Mouse (Mus musculus): Measurements from ENCODE around the gene Glo1. TPM values are rescaled to one million over a fixed set of nuclear protein-coding genes. Genes with fewer than 3 reads are reported as not detected.
A peak's percentile ranks its signal among the peaks of the same experiment; 100 is the strongest.

Glo1 gene
- polyA plus RNA-seq, 1 experiment = 38.9 TPM

DNA sequence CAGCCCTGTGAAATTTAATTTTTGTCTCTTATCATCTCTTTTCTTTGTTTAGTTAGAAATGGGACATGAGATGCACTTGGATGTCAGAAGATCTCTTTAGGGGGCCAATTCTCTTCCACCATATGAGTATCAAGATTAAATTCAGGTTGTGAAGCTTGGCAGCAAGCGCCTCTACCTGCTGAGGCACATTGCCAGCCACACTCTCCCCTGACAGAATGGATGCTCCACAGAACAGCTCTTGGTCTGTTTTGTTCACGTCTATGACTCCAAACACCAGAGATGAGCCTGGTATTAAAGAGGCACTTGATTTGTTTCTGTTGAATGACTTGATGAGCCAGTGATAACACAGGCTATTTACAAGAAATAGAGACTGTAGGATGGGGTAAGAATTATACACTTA lies 63.9 kb downstream of the Glo1 start:
- TF ChIP-seq POLR2A (IDR thresholded peaks at IDR 0.05; ENCODE audit: low read depth, low read length) (no peak), CTCF (IDR thresholded peaks at IDR 0.05; ENCODE audit: extremely low read depth, insufficient read length, insufficient replicate concordance, low read depth, low read length) (no peak)
- 82% methylated on average over 2 of the region's 2 CpGs for WGBS
- peaks cover 9% of the 10 kb centered on the region for H3K4me1 ChIP-seq (ENCODE audit: control insufficient read depth, insufficient read depth, insufficient read length, low read length)

DNA sequence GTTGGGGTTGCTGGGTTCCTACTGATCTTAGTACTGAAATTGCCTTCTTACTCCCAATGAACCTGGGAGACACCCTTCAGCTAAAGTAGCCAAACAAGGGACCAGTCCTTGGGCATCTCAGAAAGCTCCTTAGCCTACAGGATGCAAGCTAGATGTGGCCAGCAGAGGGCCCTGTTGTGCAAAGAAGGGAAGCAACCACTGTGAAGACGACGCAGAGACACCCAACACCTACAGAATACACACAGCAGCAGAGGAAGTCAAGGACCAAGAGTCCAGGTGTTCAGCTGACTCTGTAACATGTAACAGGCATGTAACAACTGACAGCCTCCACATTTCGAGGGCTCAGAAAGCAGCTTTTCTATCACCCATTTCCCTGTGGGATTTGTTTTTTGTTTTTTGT lies 67.1 kb downstream of the Glo1 start:
- Histone ChIP-seq H3K27ac (ENCODE audit: insufficient read depth, low read depth, low read length) (no peak overlapping the region), H3K4me3 (ENCODE audit: low read depth, low read length) (no peak overlapping the region), H3K36me3 (ENCODE audit: control insufficient read depth, insufficient read depth, low read length) (no peaks in the 10 kb centered on the region), H3K4me1 (ENCODE audit: control insufficient read depth, insufficient read depth, insufficient read length, low read length) (peaks cover 5% of the 10 kb centered on the region; the same call in 1 of the 2 replicates), H3K27me3 (ENCODE audit: control insufficient read depth, insufficient read depth, low read length) (no peaks in the 10 kb centered on the region)
- WGBS = 25% methylated on average over 3 of the region's 3 CpGs
- TF ChIP-seq POLR2A (IDR thresholded peaks at IDR 0.05; ENCODE audit: low read depth, low read length) (no peak), CTCF (IDR thresholded peaks at IDR 0.05; ENCODE audit: extremely low read depth, insufficient read length, insufficient replicate concordance, low read depth, low read length) (peak; percentile 82; the same call in 1 of the 2 replicates)

More for the DNA sequence above, 63.9 kb downstream of the Glo1 start:
- Histone ChIP-seq H3K4me3 (ENCODE audit: low read depth, low read length) (no peak overlapping the region), H3K36me3 (ENCODE audit: control insufficient read depth, insufficient read depth, low read length) (no peaks in the 10 kb centered on the region), H3K27me3 (ENCODE audit: control insufficient read depth, insufficient read depth, low read length) (no peaks in the 10 kb centered on the region), H3K27ac (ENCODE audit: insufficient read depth, low read depth, low read length) (no peak overlapping the region)

DNA sequence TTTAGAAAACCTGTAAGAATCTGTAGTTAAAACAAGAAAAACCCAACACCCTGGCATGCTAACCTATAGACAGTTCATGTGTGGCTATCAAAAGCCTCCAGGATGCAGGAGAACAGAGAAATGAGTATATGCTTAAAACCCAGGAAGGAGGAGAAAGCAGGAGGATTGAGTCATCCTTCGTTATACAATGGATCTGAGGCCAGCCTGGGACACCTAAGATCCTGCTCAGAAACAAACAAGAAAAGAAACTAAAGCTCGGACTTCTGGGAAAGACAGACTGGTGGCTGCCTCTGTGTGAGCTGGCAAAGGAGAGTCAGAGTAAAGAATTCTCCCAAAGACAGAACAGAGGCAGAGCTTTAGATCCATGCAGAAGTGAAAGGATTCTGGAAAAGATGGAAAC lies 68.0 kb downstream of the Glo1 start:
- H3K36me3 ChIP-seq (ENCODE audit: control insufficient read depth, insufficient read depth, low read length) = no peaks in the 10 kb centered on the region

DNA sequence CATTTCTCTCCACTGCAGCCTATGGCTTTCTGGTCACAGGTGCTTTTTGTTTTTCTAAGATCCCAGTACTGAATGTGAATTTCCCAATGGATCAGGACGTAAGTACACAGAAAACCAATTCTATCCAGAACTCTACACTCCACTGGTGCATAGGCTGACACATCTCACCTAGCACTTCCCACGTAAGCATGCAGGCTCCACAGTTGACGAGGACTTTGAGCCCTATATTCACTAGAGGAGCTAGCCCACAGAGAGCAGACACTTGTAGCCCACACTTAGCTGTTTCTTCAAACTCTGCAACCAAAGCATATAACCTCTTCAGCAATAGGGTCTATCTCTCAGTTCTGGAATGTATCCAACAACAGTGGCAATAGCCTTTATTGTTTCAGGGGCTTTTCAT lies 70.2 kb downstream of the Glo1 start:
- no peak for TF ChIP-seq CTCF (IDR thresholded peaks at IDR 0.05; ENCODE audit: extremely low read depth, insufficient read length, insufficient replicate concordance, low read depth, low read length)
- TF ChIP-seq POLR2A (IDR thresholded peaks at IDR 0.05; ENCODE audit: low read depth, low read length) = no peak

More for the DNA sequence above, 68.0 kb downstream of the Glo1 start:
- H3K27ac ChIP-seq (ENCODE audit: insufficient read depth, low read depth, low read length) = no peak overlapping the region
- H3K4me3 ChIP-seq (ENCODE audit: low read depth, low read length) = no peak overlapping the region
- TF ChIP-seq CTCF (IDR thresholded peaks at IDR 0.05; ENCODE audit: extremely low read depth, insufficient read length, insufficient replicate concordance, low read depth, low read length) (no peak), POLR2A (IDR thresholded peaks at IDR 0.05; ENCODE audit: low read depth, low read length) (no peak)
- H3K27me3 ChIP-seq (ENCODE audit: control insufficient read depth, insufficient read depth, low read length) = no peaks in the 10 kb centered on the region
- no peaks in the 10 kb centered on the region for H3K4me1 ChIP-seq (ENCODE audit: control insufficient read depth, insufficient read depth, insufficient read length, low read length)
- 86% methylated on average over 2 of the region's 2 CpGs for WGBS

DNA sequence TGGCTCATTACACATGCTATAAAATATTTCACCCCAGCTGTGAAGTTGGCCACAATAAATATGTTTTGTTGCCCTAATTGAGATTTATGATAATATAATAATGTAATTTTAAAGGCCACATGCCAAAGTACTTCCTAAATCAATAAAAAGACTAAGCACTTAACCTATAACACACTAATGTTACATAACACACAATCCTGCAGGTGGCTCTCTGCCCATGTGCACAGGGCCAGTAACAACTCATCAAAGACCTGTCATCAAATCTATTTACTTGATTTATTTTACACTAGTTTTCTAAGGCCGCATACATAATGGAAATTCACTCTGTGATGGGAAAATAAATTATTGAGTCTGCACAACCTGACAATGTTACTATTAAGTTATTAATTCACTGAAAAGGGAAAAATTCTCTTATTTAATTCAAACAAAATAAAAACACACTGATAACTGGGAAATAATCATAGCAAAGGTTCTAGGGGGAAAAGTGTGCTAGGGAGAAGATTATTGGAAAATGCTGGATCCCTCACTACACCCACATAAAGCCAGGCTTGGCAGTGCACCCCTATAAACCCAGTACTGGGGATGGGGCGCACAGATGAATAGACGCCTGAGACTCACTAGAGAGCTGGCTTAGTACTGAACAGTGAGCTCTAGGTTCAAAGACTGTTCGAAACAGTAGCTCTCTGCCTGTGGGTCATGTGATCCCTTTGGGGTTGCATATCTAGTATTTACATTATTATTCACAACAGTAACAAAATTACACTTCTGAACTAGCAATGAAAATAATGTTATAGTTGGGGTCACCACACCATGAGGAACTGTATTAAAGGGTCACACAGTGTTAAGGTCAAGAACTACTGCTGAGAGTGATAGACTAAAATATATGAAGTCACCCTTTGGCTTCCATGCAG lies 73.4 kb downstream of the Glo1 start:
- H3K27me3 ChIP-seq (ENCODE audit: control insufficient read depth, insufficient read depth, low read length) = no peaks in the 10 kb centered on the region
- TF ChIP-seq CTCF (IDR thresholded peaks at IDR 0.05; ENCODE audit: extremely low read depth, insufficient read length, insufficient replicate concordance, low read depth, low read length) = no peak
- TF ChIP-seq POLR2A (IDR thresholded peaks at IDR 0.05; ENCODE audit: low read depth, low read length) = no peak
- no peaks in the 10 kb centered on the region for H3K4me1 ChIP-seq (ENCODE audit: control insufficient read depth, insufficient read depth, insufficient read length, low read length)
- no peak overlapping the region for H3K27ac ChIP-seq (ENCODE audit: insufficient read depth, low read depth, low read length)
- WGBS = 73% methylated on average over 4 of the region's 4 CpGs
- no peaks in the 10 kb centered on the region for H3K36me3 ChIP-seq (ENCODE audit: control insufficient read depth, insufficient read depth, low read length)
- H3K4me3 ChIP-seq (ENCODE audit: low read depth, low read length) = no peak overlapping the region

More for the DNA sequence above, 70.2 kb downstream of the Glo1 start:
- Histone ChIP-seq H3K36me3 (ENCODE audit: control insufficient read depth, insufficient read depth, low read length) (no peaks in the 10 kb centered on the region), H3K4me1 (ENCODE audit: control insufficient read depth, insufficient read depth, insufficient read length, low read length) (no peaks in the 10 kb centered on the region), H3K27me3 (ENCODE audit: control insufficient read depth, insufficient read depth, low read length) (no peaks in the 10 kb centered on the region), H3K27ac (ENCODE audit: insufficient read depth, low read depth, low read length) (no peak overlapping the region), H3K4me3 (ENCODE audit: low read depth, low read length) (no peak overlapping the region)
- 76% methylated on average over 3 of the region's 3 CpGs for WGBS

DNA sequence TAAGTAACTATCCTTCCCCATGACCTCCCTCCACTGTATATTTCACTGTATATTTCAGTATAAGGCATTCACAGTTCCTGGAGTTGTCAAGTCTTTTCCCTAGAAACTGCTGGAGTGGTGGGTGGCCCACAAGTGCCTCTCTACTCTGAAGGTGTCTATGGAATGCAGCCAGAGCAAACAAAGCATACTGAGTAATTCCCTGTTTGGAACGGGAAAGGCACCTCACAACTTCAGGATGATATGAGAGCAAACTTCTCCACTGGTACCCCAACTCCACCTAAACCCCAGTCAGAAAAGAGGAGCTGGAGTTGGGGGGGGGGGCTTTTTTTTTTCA lies 75.9 kb downstream of the Glo1 start:
- no peaks in the 10 kb centered on the region for H3K4me1 ChIP-seq (ENCODE audit: control insufficient read depth, insufficient read depth, insufficient read length, low read length)
- no peaks in the 10 kb centered on the region for H3K36me3 ChIP-seq (ENCODE audit: control insufficient read depth, insufficient read depth, low read length)
- TF ChIP-seq POLR2A (IDR thresholded peaks at IDR 0.05; ENCODE audit: low read depth, low read length) (no peak), CTCF (IDR thresholded peaks at IDR 0.05; ENCODE audit: extremely low read depth, insufficient read length, insufficient replicate concordance, low read depth, low read length) (no peak)
- H3K27ac ChIP-seq (ENCODE audit: insufficient read depth, low read depth, low read length) = no peak overlapping the region
- WGBS = 29% methylated on average over 1 of the region's 1 CpGs
- H3K27me3 ChIP-seq (ENCODE audit: control insufficient read depth, insufficient read depth, low read length) = no peaks in the 10 kb centered on the region
- no peak overlapping the region for H3K4me3 ChIP-seq (ENCODE audit: low read depth, low read length)

DNA sequence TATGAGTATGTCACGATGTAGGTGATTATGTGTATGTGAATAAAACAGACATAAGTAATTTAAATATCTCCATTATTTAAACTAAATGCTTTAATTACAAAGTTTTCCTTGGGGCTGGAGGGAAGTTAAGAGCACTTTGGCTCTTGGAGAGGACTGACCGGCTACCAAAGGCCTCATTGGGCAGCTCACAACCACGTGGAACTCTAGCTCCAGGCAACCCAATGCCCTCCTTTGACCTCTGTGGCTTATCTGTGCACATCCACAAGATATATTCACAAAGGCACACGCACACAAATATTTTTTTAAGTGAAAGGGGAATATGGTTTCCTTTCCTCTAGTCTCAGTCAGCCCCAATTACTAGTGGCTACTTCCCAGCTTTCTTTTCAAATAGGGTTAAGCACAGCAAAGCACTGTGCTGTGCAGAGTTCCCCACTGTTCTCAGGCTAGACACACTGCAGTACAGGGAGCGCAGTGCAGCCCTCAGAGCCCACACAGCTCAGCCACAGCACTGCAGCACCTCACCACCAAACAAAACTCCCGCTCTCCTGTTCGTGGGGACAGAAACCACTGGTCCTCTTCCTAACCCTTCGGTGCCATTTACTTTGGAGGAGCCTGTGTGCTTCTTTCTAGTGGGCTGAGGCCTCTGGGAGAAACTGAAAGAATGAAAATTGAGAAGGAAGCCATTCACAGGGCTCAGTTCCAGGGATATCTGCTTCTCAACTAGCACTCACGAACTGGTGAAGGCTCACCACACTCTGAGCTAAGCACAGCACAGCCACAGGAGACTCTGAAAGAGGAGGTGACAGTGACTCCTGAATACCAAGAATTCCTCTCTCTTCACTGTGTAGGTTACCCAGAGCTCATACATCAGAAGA lies 76.5 kb downstream of the Glo1 start:
- no peaks in the 10 kb centered on the region for H3K36me3 ChIP-seq (ENCODE audit: control insufficient read depth, insufficient read depth, low read length)
- 72% methylated on average over 9 of the region's 9 CpGs for WGBS
- no peaks in the 10 kb centered on the region for H3K4me1 ChIP-seq (ENCODE audit: control insufficient read depth, insufficient read depth, insufficient read length, low read length)
- H3K27me3 ChIP-seq (ENCODE audit: control insufficient read depth, insufficient read depth, low read length) = no peaks in the 10 kb centered on the region
- no peak overlapping the region for H3K27ac ChIP-seq (ENCODE audit: insufficient read depth, low read depth, low read length)
- no peak overlapping the region for H3K4me3 ChIP-seq (ENCODE audit: low read depth, low read length)
- TF ChIP-seq POLR2A (IDR thresholded peaks at IDR 0.05; ENCODE audit: low read depth, low read length) (no peak), CTCF (IDR thresholded peaks at IDR 0.05; ENCODE audit: extremely low read depth, insufficient read length, insufficient replicate concordance, low read depth, low read length) (no peak)
